Mouse (Mus musculus): Measurements from ENCODE around the gene Gse1.
A peak's percentile ranks its signal among the peaks of the same experiment; 100 is the strongest.

The Gse1 gene

GRCm38 (mm10) chr8:120478754-120479153 is 250.5 kb downstream of the Gse1 start:
- DNase-seq (ENCODE audit: low spot score in 2 of 2) = no peak

GRCm38 (mm10) chr8:120479691-120480090 is 251.4 kb downstream of the Gse1 start:
- no peak for DNase-seq (ENCODE audit: low spot score in 2 of 2)

DNA sequence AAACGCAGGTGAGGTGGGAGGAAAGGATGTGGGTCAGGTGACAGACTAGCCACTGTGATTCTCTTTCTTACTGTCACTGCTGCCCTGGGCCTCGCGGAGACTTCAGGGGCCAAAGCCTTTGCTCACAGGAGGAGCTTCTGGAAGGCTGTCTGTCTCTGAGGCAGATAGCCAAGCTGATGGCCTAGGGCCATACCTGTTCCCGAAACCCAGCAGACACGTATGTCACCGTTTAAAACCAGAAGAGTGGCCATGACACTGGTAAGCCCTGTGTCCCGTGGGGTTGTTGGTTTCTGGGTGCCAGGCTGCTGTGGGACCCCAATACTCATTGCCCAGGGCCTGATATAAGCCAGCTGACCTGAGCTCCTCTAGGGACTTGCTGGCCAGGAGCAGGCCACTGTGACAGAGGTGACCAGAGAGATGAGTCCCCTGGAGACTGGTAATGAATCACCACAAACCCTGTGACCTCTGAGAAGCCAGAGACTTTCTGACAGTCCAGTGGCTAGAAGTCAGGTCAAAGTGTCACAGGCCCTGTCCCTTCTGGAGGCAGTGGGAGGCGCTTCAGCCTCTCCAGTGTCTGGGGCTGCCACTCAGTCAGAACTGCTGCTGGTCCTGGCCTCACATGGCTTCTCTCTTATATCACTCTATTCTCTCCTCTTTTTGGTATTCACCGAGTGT is 253.9 kb downstream of the Gse1 start:
- no peak for DNase-seq (ENCODE audit: low spot score in 2 of 2)

DNA sequence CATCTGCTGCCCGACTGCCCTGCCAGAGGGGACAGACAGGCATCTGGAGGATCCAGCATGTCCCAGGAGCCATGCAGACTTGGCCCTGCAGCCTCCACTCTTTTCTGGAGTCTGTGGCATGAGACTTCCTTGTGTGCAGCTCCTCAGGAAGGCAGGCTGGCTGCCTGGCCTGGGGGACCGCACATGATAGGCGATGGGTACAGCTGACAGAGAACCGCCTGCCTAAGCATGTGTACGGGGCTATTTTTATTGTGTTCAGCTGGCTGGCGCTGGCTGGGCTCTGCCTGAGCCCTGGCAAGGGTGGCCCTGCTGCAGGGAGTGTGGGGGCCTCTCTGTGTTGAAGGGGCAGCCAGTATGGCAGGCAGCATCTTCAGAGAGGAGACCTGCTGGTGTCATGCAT is 256.2 kb downstream of the Gse1 start:
- DNase-seq (ENCODE audit: low spot score in 2 of 2) = no peak

GRCm38 (mm10) chr8:120485116-120485515 is 256.9 kb downstream of the Gse1 start:
- DNase-seq (ENCODE audit: low spot score in 2 of 2) = no peak

DNA sequence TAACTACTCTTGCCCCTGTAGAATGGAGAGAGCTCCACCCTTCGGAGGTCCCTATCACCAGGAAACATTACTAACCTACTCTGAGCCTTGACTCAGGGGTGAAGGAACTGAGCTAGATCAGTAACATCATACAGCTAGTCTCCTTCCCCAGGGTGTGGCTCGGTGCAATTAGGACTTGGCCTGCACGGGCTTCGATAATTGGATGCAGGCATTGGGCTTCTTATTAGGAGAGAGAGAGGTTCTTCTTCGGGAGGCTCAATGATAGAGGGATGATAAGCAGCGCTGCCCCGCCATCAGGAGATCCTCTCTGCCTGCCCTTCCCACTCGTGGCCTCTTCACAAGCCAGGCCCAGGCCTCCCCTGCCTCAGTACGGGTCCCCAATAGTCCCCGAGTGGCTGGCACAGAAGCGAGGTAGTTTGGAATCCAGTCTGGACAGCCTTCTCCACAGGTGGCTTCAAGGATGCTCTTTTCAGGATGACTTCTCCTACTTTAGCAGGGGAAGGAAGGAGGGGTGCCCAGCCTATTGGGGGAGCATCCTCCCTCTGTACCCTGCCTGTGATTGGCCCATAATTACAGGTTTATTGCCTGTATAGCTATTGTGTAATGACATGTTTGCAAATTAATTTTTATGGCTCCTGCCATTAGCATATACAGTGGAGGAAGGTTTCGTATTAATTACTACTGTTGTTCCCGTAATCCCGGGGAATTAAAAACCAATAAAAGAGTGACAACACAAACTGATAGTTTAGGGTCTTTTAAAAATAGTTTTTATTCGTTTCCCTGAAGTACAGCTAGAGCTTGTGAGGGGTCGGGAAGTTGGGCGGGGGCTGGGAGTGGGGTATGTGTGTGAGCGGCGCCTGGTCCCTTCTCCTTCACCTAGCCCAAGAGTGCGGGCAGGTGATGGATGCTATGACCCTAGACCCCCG is 257.6 kb downstream of the Gse1 start:
- DNase-seq (ENCODE audit: low spot score in 2 of 2) = no peak

DNA sequence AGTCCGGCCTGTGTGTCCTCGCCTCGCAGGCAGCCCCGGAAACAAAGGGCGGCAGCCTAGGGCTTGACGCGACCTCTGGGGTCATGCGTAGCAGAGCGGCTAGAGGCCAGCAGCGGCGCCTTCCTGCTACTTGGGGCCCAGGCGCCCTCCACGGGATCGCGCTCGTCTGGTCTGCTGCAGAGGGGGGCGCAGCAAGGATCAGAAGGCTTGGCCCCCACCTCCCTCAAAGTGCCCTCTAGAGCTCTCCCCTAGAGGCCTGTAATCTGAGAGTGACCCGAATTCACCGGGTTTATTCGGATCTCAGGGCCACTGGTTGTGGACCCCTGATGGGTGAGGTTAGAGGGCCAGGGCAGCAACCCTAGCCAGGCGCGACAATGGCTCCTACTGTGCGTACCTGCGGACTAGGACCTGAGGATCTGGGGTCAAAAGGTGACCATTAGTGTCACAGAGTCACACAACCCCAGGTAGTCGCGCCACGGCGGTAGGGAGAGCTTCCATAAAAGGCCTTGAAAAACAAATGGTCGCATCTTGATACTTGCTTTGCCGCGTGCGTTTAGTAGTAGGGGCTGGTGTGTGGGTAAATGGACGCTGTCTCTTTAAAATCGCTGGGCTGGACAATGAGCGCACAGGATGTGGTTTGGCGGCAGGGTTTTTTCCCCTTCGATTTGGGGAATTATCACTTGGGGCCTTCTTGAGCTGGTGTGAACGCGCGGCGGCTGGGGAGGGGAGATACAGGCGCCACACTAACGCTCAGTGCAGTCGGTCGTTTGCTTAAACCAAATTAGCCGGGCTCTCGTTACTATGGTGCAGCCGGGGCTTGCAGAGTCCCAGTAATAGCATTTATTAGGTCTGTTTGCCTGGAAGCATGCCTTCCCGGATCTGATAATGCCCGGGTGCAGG is 258.5 kb downstream of the Gse1 start:
- DNase-seq (ENCODE audit: low spot score in 2 of 2) = no peak

DNA sequence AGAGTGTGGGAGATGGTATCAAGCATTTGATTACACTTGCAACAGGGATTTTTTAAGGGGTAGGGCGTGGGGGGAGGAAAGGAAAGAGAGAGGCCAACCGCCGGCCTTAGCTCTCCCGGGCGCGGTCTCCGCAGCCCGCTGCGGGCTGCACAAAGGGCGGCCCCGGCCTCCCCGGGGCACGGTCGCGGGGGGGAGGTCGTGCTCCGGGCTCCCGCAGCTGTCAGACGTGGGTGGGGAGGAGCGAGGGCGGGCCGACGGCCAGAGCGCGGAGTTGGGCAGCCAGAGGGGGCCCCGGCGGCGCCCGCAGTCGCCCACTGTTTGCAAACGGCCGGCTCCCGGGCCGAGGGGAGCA is 259.1 kb downstream of the Gse1 start:
- no peak for DNase-seq (ENCODE audit: low spot score in 2 of 2)

DNA sequence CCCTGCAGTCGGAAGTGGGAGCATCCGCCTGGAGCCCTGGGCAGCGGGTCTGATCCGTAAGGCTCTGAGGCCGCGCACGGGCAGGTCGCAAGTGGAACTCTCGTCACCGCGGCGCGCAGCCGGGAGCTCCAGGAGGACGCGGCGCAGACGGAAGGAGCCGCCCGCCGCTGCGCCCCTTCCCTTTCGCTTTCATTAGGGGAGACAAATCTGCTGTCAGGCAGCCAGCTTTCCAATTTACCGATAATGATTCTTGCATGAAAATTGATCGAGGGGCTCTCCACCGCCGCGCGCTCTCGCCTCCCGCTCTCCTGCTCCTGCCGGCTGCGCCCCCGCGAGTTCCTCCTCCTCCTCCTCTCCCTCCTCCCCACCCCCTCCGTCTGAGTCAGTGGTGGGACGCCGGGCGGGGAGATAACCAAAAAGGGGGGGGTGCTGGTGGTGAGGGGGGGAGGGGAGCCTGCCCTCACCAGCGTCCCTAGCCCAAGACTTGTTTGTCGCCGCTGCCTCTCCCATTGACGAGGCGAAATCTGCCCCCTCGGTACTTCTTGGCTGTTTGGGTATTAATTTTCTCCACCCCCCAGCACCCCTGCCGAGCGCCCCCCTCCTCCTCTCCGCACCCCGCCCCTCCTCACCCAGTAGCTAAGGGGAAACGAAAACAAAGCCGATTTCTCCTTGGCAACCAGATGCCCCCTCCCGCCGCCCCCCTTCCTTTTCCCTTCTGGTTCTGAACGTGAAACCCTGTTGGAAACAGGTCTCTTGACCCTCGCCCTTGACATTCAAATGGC is 259.7 kb downstream of the Gse1 start:
- DNase-seq (ENCODE audit: low spot score in 2 of 2) = peak; percentile 69 to 72

- DNase-seq (ENCODE audit: low spot score in 2 of 2) = no peak
These were observed 260.4 kb downstream of the Gse1 start for GRCm38 (mm10) chr8:120488636-120489131.

- DNase-seq (ENCODE audit: low spot score in 2 of 2) = peak; percentile 87 to 88
These were observed 261.0 kb downstream of the Gse1 start for GRCm38 (mm10) chr8:120489142-120489754.

- no peak for DNase-seq (ENCODE audit: low spot score in 2 of 2)
These were observed 261.6 kb downstream of the Gse1 start for GRCm38 (mm10) chr8:120489771-120490281.

GRCm38 (mm10) chr8:120490354-120491141 is 262.3 kb downstream of the Gse1 start:
- DNase-seq (ENCODE audit: low spot score in 2 of 2) = no peak

- no peak for DNase-seq (ENCODE audit: low spot score in 2 of 2)
These were observed 263.0 kb downstream of the Gse1 start for GRCm38 (mm10) chr8:120491166-120491793.

DNA sequence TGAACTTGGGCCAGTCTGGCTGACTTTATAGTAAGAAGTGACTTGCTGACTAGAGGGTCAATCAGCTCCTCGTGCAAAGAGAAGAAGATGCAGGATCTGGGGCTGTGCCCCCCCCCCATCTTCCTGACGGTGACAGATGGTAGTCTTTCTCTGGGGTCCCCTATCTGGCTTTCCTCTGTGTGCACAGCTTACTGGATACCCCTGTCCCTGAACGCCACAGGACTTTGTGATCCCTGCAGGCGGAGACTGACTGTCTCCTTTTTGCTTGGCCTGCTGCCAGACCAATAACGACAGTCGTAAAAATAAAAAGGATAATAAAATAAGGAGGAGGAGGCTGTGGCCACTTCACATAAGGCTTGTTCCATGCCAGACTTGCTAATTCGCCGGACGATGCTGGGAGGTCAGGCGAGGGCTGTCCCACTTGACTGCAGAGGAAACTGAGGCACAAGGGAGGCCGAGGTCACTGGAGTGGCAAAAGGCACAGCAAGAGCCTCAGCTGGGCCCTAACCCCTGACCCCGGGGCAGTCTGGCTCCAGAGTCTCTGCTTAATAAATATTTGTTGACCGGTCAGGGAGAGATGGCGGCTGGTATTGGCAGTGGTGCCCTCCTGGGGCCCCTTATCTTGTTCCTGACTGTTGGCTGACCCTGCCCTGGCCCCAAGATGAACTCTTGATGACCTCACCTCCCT is 264.1 kb downstream of the Gse1 start:
- DNase-seq (ENCODE audit: low spot score in 2 of 2) = no peak

- no peak for DNase-seq (ENCODE audit: low spot score in 2 of 2)
These were observed 264.6 kb downstream of the Gse1 start for GRCm38 (mm10) chr8:120492881-120493220.

DNA sequence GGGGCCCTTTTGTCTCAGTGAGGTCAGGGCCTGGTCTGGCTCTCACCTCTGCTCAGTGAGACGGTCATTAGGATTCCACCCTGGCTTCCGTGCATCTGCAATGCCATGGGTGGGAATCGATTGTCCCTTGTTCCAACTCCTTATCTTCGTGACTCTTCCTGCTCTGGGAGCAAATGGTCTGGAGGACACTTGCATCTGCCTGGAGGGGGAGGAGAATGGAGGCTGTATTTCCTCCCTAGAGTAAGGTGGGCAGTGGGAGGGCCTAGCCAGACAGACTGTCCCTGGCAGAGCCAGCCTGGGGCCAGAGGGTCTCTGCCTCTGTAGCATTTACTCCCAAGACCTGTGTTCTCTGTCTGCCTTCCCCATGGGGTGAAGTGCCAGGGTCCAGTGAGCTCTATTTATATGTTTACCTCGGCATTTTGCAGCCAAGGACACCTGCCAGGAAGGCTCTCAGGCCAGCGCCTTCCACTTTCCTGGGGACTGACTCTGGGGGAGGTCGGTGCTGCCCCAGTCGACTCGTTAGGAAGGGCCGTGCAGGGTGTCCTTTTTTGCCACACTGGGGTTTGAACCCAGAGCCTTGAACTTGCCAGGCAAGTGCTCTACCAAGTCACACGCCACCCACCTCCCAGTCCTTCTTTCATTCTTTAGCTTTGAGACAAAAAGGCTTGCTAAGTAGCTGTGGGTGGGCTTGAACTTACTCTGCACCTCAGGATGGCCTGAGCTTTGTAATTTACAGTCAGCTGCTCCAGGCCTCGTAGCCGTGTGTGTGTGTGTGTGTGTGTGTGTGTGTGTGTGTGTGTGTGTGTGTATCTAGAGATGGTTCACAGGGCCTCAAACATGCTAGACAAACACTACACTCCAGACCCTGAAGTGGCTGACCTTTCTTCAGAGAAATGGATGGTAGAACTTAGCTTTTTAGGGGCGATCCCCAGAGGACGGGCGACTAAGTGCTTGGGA is 265.5 kb downstream of the Gse1 start:
- DNase-seq (ENCODE audit: low spot score in 2 of 2) = no peak

GRCm38 (mm10) chr8:120494903-120495302 is 266.6 kb downstream of the Gse1 start:
- DNase-seq (ENCODE audit: low spot score in 2 of 2) = no peak
